Mouse (Mus musculus): ENCODE data around the gene Slc13a5. TPM values are rescaled to one million over a fixed set of nuclear protein-coding genes. Genes with fewer than 3 reads are reported as not detected.

The Slc13a5 gene
- polyA plus RNA-seq, 1 experiment from 2014 or later: 0.22 TPM

DNA sequence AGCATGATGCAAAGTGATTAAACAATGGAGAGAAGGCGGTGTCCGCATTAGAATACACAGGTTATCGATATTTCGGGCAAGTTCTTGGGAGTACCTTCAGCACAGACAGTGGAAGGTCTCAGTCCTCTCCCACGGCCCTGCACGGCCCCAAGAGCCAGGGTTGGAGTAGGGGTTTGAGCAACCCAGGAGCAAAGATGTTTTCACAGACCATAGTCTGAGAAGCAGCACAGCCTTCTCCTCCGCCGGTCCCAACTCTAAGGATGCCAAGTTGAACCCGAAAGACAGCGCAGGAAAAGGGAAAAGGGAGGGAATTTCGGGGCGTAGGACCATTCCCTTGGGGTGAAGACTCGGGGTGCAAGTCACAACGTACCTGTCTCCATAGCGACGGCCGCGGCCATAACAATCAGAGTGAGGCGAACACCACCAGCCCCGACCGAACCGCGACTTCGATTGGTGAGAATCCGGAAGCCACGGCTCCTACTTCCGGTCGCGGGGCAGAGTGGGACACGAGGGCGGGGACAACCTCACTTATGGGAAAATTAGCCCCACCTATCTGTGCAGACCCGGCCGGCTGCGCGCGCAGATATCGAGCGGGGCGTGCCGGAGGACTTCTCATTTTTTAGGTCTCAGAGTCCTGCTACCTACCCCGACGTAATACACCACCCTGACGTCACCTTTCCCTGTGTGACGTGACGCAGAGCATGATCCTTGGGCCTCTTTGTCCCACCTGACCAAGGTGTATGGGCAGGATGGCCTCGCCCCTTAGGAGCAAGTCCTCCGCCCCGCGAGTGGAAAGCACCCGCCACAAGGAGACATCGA is 52.2 kb downstream of the Slc13a5 start:
- peak; percentile 23; the same call in 1 of the 2 replicates for TF ChIP-seq CTCF (IDR thresholded peaks at IDR 0.05; ENCODE audit: low read depth)
- Histone ChIP-seq H3K4me2 (replicated peaks; ENCODE audit: low read depth) (peak overlapping the region; percentile 82), H3K9me3 (ENCODE audit: control insufficient read depth) (no peaks in the 10 kb centered on the region), H3K27me3 (replicated peaks; ENCODE audit: control insufficient read depth, insufficient read depth, low read length) (no peaks in the 10 kb centered on the region), H3K36me3 (ENCODE audit: control insufficient read depth, insufficient read depth) (peaks cover 21% of the 10 kb centered on the region), H3K9ac (ENCODE audit: low read depth, low read length) (peak overlapping the region; percentile 71), H3K4me3 (ENCODE audit: low read depth, low read length) (peak overlapping the region; percentile 65), H3K27ac (ENCODE audit: low read depth, low read length) (peak overlapping the region; percentile 74), H3K4me1 (replicated peaks; ENCODE audit: control insufficient read depth, insufficient read depth, low read length) (0 out of 2 replicates have a peak, but pooled peaks cover 2% of the 10 kb centered on the region)
- peak; percentile 94 for ATAC-seq
- WGBS: under 1% methylated on average over 51 of the region's 51 CpGs

DNA sequence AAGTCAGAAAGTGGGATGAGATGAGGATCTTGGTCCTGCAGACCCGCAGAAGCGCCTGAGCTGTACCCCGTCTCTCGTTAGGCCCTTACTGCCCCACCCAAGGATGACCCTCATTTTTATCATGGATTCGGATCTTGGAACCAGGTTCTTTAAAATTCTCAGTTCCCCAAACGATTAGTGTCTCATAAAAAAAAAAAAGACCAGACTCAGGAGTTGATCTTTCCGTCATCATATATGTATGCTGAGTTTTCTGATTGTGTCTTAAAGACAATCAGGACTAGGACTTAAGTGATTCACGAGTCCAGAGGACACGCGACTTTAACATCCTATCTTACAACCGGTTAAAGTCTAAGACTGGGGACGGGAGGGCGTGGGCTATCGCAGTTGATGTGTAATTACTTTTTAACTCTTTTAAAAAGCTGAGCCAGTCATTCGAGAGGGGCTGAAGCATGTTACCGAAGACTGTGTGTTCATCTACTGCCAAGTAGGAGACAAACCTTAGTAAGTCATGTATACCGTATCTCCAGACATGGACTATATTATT is 59.1 kb downstream of the Slc13a5 start:
- Histone ChIP-seq H3K4me1 (replicated peaks; ENCODE audit: control insufficient read depth, insufficient read depth, low read length) (0 out of 2 replicates have a peak, but pooled peaks cover 5% of the 10 kb centered on the region), H3K36me3 (ENCODE audit: control insufficient read depth, insufficient read depth) (peaks cover 24% of the 10 kb centered on the region), H3K27me3 (replicated peaks; ENCODE audit: control insufficient read depth, insufficient read depth, low read length) (no peaks in the 10 kb centered on the region), H3K9me3 (ENCODE audit: control insufficient read depth) (no peaks in the 10 kb centered on the region), H3K9ac (ENCODE audit: low read depth, low read length) (peak overlapping the region; percentile 67), H3K4me2 (replicated peaks; ENCODE audit: low read depth) (peak overlapping the region; percentile 89), H3K4me3 (ENCODE audit: low read depth, low read length) (peak overlapping the region; percentile 89), H3K27ac (ENCODE audit: low read depth, low read length) (peak overlapping the region; percentile 91)
- peak; percentile 63 for ATAC-seq
- no peak for TF ChIP-seq CTCF (IDR thresholded peaks at IDR 0.05; ENCODE audit: low read depth)
- 4% methylated on average over 17 of the region's 17 CpGs for WGBS

DNA sequence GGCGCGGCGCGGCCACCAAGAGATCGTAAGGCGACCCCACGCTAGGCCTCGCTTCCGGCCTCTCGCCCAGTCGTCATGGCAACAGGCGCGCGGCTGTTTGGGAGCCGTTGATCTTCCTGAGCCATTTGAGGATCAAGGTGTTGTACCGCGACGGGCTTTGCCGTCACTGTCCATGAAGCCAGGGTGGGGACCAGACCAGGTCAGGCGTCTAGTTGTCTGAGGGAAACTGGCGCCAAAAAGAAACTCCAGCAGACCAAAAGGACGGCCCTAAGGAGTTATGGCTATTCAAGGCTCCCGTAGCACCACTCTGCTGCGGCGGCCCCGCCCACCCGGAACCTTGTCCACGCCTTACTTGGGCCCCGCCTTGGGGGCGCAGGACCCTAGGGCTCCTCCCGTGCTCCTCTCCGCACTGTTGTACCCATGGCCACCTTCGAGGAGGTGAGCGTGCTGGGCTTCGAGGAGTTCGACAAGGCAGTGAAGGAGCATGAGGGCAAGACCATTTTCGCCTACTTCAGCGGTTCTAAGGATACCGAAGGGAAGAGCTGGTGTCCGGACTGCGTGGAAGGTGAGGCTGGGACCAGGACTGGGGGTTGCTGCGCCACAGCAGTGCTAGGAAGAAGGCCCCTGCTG is 59.7 kb downstream of the Slc13a5 start, which contains the start of the genes 4933427D14Rik and Txndc17:
4933427D14Rik (minus strand) TSS at position 256 of the 630 bp plus-strand sequence.
Txndc17 (plus strand) TSS at position 344 of the 630 bp plus-strand sequence.
- Histone ChIP-seq H3K4me1 (replicated peaks; ENCODE audit: control insufficient read depth, insufficient read depth, low read length) (0 out of 2 replicates have a peak, but pooled peaks cover 5% of the 10 kb centered on the region), H3K4me3 (ENCODE audit: low read depth, low read length) (peak within 1 kb of the TSS; percentile 89), H3K36me3 (ENCODE audit: control insufficient read depth, insufficient read depth) (peaks cover 24% of the 10 kb centered on the region), H3K9ac (ENCODE audit: low read depth, low read length) (peak within 1 kb of the TSS; percentile 67), H3K9me3 (ENCODE audit: control insufficient read depth) (no peaks in the 10 kb centered on the region), H3K4me2 (replicated peaks; ENCODE audit: low read depth) (peak within 1 kb of the TSS; percentile 89), H3K27me3 (replicated peaks; ENCODE audit: control insufficient read depth, insufficient read depth, low read length) (no peaks in the 10 kb centered on the region), H3K27ac (ENCODE audit: low read depth, low read length) (peak within 1 kb of the TSS; percentile 91)
- ATAC-seq: peak; percentile 88
- TF ChIP-seq CTCF (IDR thresholded peaks at IDR 0.05; ENCODE audit: low read depth): 0 out of 2 replicates have a peak, but pooled peaks have one; percentile 16
- WGBS: under 1% methylated on average over 42 of the region's 42 CpGs

DNA sequence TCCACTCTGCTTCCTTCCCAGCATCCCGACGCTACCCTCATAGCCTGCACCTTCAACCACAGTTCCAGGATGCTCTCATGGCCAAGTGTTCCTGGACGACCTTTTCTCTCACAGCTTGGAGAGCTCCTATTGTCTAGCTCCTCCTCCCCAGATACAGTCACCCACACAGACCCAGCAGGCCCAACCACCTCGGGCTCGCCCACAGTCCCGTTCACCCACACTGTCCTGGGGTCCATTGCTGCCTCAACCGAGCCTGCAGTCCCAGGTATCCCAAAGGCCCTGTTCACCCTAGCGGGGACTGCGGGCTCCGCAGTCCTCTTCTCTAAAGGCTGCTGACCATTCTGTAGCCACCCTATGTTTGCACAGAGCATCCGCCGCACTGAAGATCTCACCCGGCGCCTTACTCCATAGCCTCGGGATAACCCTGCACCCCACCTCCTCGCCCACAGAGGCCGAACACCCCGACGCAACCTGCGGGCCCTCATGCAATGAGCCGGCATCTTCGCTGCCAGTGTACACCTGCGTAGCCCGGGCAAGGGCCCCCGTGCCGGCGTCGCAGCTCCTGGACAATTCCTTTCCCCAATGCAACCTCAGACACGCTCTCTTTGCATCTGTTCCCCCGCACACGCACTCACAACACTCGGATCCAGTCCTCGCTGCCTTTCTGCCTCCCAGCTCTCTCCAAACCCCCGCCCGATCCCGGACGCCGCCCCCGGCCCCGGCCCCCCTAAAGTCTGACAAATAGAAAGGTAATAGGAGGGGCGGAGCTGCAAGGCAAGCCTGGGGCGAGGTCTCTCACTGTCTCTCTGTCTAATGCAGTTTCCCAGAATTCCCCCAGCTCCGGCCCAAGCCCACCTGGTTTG is 60.5 kb downstream of the Slc13a5 start, which contains the start of gene Gm43951:
Gm43951 (minus strand) TSS at position 500 of the 863 bp plus-strand sequence.
- Histone ChIP-seq H3K27me3 (replicated peaks; ENCODE audit: control insufficient read depth, insufficient read depth, low read length) (no peaks in the 10 kb centered on the region), H3K36me3 (ENCODE audit: control insufficient read depth, insufficient read depth) (peaks cover 22% of the 10 kb centered on the region), H3K4me3 (ENCODE audit: low read depth, low read length) (peak within 1 kb of the TSS; percentile 89), H3K27ac (ENCODE audit: low read depth, low read length) (peak within 1 kb of the TSS; percentile 91), H3K9ac (ENCODE audit: low read depth, low read length) (peak within 1 kb of the TSS; percentile 67), H3K4me2 (replicated peaks; ENCODE audit: low read depth) (peak within 1 kb of the TSS; percentile 89), H3K9me3 (ENCODE audit: control insufficient read depth) (no peaks in the 10 kb centered on the region), H3K4me1 (replicated peaks; ENCODE audit: control insufficient read depth, insufficient read depth, low read length) (0 out of 2 replicates have a peak, but pooled peaks cover 5% of the 10 kb centered on the region)
- under 1% methylated on average over 40 of the region's 43 CpGs for WGBS
- ATAC-seq: peak; percentile 20
- TF ChIP-seq CTCF (IDR thresholded peaks at IDR 0.05; ENCODE audit: low read depth): peak; percentile 52

DNA sequence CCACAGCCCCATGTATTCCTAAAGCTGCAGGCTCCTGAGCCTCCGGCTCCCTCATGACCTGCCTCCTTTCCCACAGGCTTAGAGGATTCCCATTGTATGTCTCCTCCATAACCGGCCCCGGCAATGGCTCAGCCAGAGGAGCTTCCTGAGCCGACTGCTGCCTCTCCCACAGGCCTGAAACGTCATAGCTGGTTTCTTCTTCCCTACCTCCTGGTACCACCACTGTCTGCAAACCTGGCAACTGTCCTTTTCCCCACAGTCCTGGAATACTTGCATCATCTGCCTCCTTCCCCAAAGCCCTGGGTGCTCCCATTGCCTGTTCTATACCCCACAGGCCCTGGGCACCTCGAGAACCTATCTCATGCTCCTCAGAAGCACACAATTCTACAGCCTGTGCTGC is 61.8 kb downstream of the Slc13a5 start:
- 0 out of 2 replicates have a peak overlapping the region, but pooled peaks have one; percentile 31 for H3K9ac ChIP-seq (ENCODE audit: low read depth, low read length)
- H3K4me3 ChIP-seq (ENCODE audit: low read depth, low read length): no peak overlapping the region
- 0 out of 2 replicates have a peak, but pooled peaks cover 5% of the 10 kb centered on the region for H3K4me1 ChIP-seq (replicated peaks; ENCODE audit: control insufficient read depth, insufficient read depth, low read length)
- WGBS: 90% methylated on average over 6 of the region's 6 CpGs
- TF ChIP-seq CTCF (IDR thresholded peaks at IDR 0.05; ENCODE audit: low read depth): no peak
- H3K27me3 ChIP-seq (replicated peaks; ENCODE audit: control insufficient read depth, insufficient read depth, low read length): no peaks in the 10 kb centered on the region
- H3K27ac ChIP-seq (ENCODE audit: low read depth, low read length): no peak overlapping the region
- no peak for ATAC-seq
- no peak overlapping the region for H3K4me2 ChIP-seq (replicated peaks; ENCODE audit: low read depth)
- no peaks in the 10 kb centered on the region for H3K9me3 ChIP-seq (ENCODE audit: control insufficient read depth)
- peaks cover 15% of the 10 kb centered on the region for H3K36me3 ChIP-seq (ENCODE audit: control insufficient read depth, insufficient read depth)

Measured in intestine, postnatal 0 days (tissue).